Mouse (Mus musculus) hindbrain, embryonic 16.5 days (tissue): ENCODE measurements around the gene Rnf223. TPM values are rescaled to one million over a fixed set of nuclear protein-coding genes. Genes with fewer than 3 reads are reported as not detected.
"Not testable (repeated sequence)": the region's sequence is repeated elsewhere in the genome, so short reads cannot be mapped to it uniquely, and the experiment has no call there.

Experiments used
- ATAC-seq: fragments of 200-750 bp; cut with Nextera tagmentation; 2 replicates; pipeline ENCODE4 v1.8.0; 2017; ENCODE audit warnings: moderate TSS enrichment, moderate library complexity
- H3K27ac ChIP-seq: fragments of 300-500 bp; sonication (generic); 2 replicates; pipeline ENCODE4 v1.5.1; 2014; ENCODE audit warnings: low read depth, mild to moderate bottlenecking, control low read depth, low read length, moderate library complexity
- H3K27me3 ChIP-seq: fragments of 300-500 bp; sonication (generic); replicated peaks from 2 replicates; pipeline ENCODE4 v1.6.1; 2014; ENCODE audit warnings: low read length; ENCODE audit not compliant: control insufficient read depth, insufficient read depth
- H3K36me3 ChIP-seq: fragments of 300-500 bp; sonication (generic); 2 replicates; pipeline ENCODE4 v1.6.1; 2014; ENCODE audit warnings: mild to moderate bottlenecking, low read length, moderate library complexity, mixed read lengths; ENCODE audit not compliant: control insufficient read depth, insufficient read depth
- H3K4me1 ChIP-seq: fragments of 300-500 bp; sonication (generic); 2 replicates; pipeline ENCODE4 v1.6.1; 2014; ENCODE audit warnings: low read depth, low read length; ENCODE audit not compliant: control insufficient read depth, insufficient read depth
- H3K4me2 ChIP-seq: fragments of 300-500 bp; sonication (generic); 2 replicates; pipeline ENCODE4 v1.6.1; 2014; ENCODE audit warnings: mild to moderate bottlenecking, low read length, control low read depth, moderate library complexity
- H3K4me3 ChIP-seq: fragments of 300-500 bp; sonication (generic); 2 replicates; pipeline ENCODE4 v1.5.1; 2014; ENCODE audit warnings: mild to moderate bottlenecking, low read length, control low read depth, moderate library complexity
- H3K9ac ChIP-seq: fragments of 300-500 bp; sonication (generic); 2 replicates; pipeline ENCODE4 v1.6.1; 2014; ENCODE audit warnings: low read depth, mild to moderate bottlenecking, control low read depth, low read length, moderate library complexity
- H3K9me3 ChIP-seq: fragments of 300-500 bp; sonication (generic); 2 replicates; pipeline ENCODE4 v1.6.1; 2014; ENCODE audit warnings: mild to moderate bottlenecking, low read length, moderate library complexity; ENCODE audit not compliant: control insufficient read depth
- WGBS: fragments of 180-500 bp; shearing (Covaris S2); extraction: QIAGEN DNeasy Blood & Tissue Kit; methylation state at CpG from one replicate; pipeline ENCODE4 v1.1.7; 2014; 5-methylcytosine and 5-hydroxymethylcytosine counted together
- polyA plus RNA-seq: library from polyadenylated mRNA; unstranded; fragments of >200 nt; fragmentation: Nextera tagmentation; extraction: Ambion mirVana; gene quantifications from 2 replicates; pipeline ENCODE4 v1.2.1, GENCODE M21; 2015

Gene Rnf223
- polyA plus RNA-seq, 1 experiment from 2014 or later, result 0.40 TPM

GRCm38 (mm10) chr4:156150887-156151286 is 20.6 kb downstream of the Rnf223 start:
- not testable (repeated sequence) for ATAC-seq, H3K36me3 ChIP-seq, H3K9ac ChIP-seq, H3K9me3 ChIP-seq, H3K4me2 ChIP-seq, H3K27me3 ChIP-seq, H3K4me1 ChIP-seq, H3K4me3 ChIP-seq, H3K27ac ChIP-seq
- WGBS, result 91% methylated on average over 10 of the region's 10 CpGs

GRCm38 (mm10) chr4:156154771-156155170 is 24.5 kb downstream of the Rnf223 start:
- ATAC-seq, result no peak
- H3K9ac ChIP-seq, result no peak overlapping the region
- H3K4me2 ChIP-seq, result no peak overlapping the region
- 95% methylated on average over 3 of the region's 3 CpGs for WGBS
- H3K4me1 ChIP-seq, result no peaks in the 10 kb centered on the region
- H3K9me3 ChIP-seq, result peaks cover 11% of the 10 kb centered on the region
- H3K36me3 ChIP-seq, result no peaks in the 10 kb centered on the region
- no peak overlapping the region for H3K27ac ChIP-seq
- no peak overlapping the region for H3K4me3 ChIP-seq
- H3K27me3 ChIP-seq, result no peaks in the 10 kb centered on the region

GRCm38 (mm10) chr4:156166477-156166876 is 36.2 kb downstream of the Rnf223 start:
- 97% methylated on average over 9 of the region's 9 CpGs for WGBS
- Histone ChIP-seq H3K36me3 (peaks cover 74% of the 10 kb centered on the region), H3K9me3 (no peaks in the 10 kb centered on the region), H3K4me2 (no peak overlapping the region), H3K4me1 (no peaks in the 10 kb centered on the region), H3K27me3 (no peaks in the 10 kb centered on the region), H3K9ac (no peak overlapping the region), H3K4me3 (no peak overlapping the region), H3K27ac (no peak overlapping the region)
- no peak for ATAC-seq

- Histone ChIP-seq H3K27me3 (no peaks in the 10 kb centered on the region), H3K4me3 (no peak overlapping the region), H3K36me3 (peaks cover 85% of the 10 kb centered on the region), H3K9ac (no peak overlapping the region), H3K27ac (no peak overlapping the region), H3K9me3 (no peaks in the 10 kb centered on the region), H3K4me2 (no peak overlapping the region), H3K4me1 (no peaks in the 10 kb centered on the region)
- WGBS, result 96% methylated on average over 8 of the region's 8 CpGs
- no peak for ATAC-seq
Measured at GRCm38 (mm10) chr4:156168611-156169010, 38.3 kb downstream of the Rnf223 start.

- 0 out of 2 replicates have a peak, but pooled peaks have one; percentile 15 for ATAC-seq
Measured at GRCm38 (mm10) chr4:156169129-156169528, 38.8 kb downstream of the Rnf223 start.

GRCm38 (mm10) chr4:156171828-156172227 is 41.5 kb downstream of the Rnf223 start:
- H3K4me1 ChIP-seq, result no peaks in the 10 kb centered on the region
- H3K4me2 ChIP-seq, result no peak overlapping the region
- no peak overlapping the region for H3K4me3 ChIP-seq
- no peaks in the 10 kb centered on the region for H3K9me3 ChIP-seq
- no peak overlapping the region for H3K9ac ChIP-seq
- H3K27ac ChIP-seq, result no peak overlapping the region
- peaks cover 94% of the 10 kb centered on the region for H3K36me3 ChIP-seq
- WGBS, result 95% methylated on average over 11 of the region's 11 CpGs
- H3K27me3 ChIP-seq, result no peaks in the 10 kb centered on the region
- no peak for ATAC-seq

More at GRCm38 (mm10) chr4:156169129-156169528, 38.8 kb downstream of the Rnf223 start:
- H3K27me3 ChIP-seq, result no peaks in the 10 kb centered on the region
- H3K4me3 ChIP-seq, result no peak overlapping the region
- H3K4me1 ChIP-seq, result no peaks in the 10 kb centered on the region
- no peaks in the 10 kb centered on the region for H3K9me3 ChIP-seq
- 97% methylated on average over 10 of the region's 10 CpGs for WGBS
- no peak overlapping the region for H3K9ac ChIP-seq
- H3K4me2 ChIP-seq, result no peak overlapping the region
- peaks cover 87% of the 10 kb centered on the region for H3K36me3 ChIP-seq
- H3K27ac ChIP-seq, result no peak overlapping the region

GRCm38 (mm10) chr4:156177630-156178029 is 47.3 kb downstream of the Rnf223 start:
- Histone ChIP-seq H3K27me3 (no peaks in the 10 kb centered on the region), H3K9ac (no peak overlapping the region), H3K4me1 (peaks cover 15% of the 10 kb centered on the region), H3K4me3 (no peak overlapping the region), H3K4me2 (no peak overlapping the region), H3K36me3 (peaks cover 65% of the 10 kb centered on the region), H3K27ac (no peak overlapping the region), H3K9me3 (no peaks in the 10 kb centered on the region)
- ATAC-seq, result no peak
- WGBS, result 92% methylated on average over 9 of the region's 9 CpGs

Other genes starting within 250 kb of the Rnf223 start
- 66.6 and 66.7 TPM in 2 replicates for gene Pusl1, start 238.7 kb upstream of the Rnf223 start, polyA plus RNA-seq
- 62.3 and 74.5 TPM in 2 replicates for gene Acap3, start 238.7 kb upstream of the Rnf223 start, polyA plus RNA-seq
- gene Ube2j2, start 186.7 kb upstream of the Rnf223 start, polyA plus RNA-seq, result 97.6 and 98.8 TPM in 2 replicates
- 13.9 and 16.4 TPM in 2 replicates for gene C1qtnf12, start 168.2 kb upstream of the Rnf223 start, polyA plus RNA-seq
- 35.5 and 35.7 TPM in 2 replicates for gene B3galt6, start 137.9 kb upstream of the Rnf223 start, polyA plus RNA-seq
- 120 and 124 TPM in 2 replicates for gene Sdf4, start 137.6 kb upstream of the Rnf223 start, polyA plus RNA-seq
- 0.64 TPM in 1 of 2 replicates, not detected in the other for gene Tnfrsf4, start 116.7 kb upstream of the Rnf223 start, polyA plus RNA-seq
- 1.7 and 1.8 TPM in 2 replicates for gene Tnfrsf18, start 104.3 kb upstream of the Rnf223 start, polyA plus RNA-seq
- not detected in 2 replicates for gene Ttll10, start 71.1 kb upstream of the Rnf223 start, polyA plus RNA-seq
- gene 9430015G10Rik, start 20.5 kb upstream of the Rnf223 start, polyA plus RNA-seq, result 28.0 and 31.3 TPM in 2 replicates
- gene Agrn, start 67.0 kb downstream of the Rnf223 start, polyA plus RNA-seq, result 94.4 and 118 TPM in 2 replicates
- gene Isg15, start 70.3 kb downstream of the Rnf223 start, polyA plus RNA-seq, result 1.4 and 1.8 TPM in 2 replicates
- gene AW011738, start 72.8 kb downstream of the Rnf223 start, polyA plus RNA-seq, result 3.7 and 5.3 TPM in 2 replicates
- 2.2 and 2.4 TPM in 2 replicates for gene Perm1, start 85.4 kb downstream of the Rnf223 start, polyA plus RNA-seq
- gene Plekhn1, start 104.3 kb downstream of the Rnf223 start, polyA plus RNA-seq, result 26.2 and 29.2 TPM in 2 replicates
- gene Noc2l, start 105.5 kb downstream of the Rnf223 start, polyA plus RNA-seq, result 43.2 and 48.7 TPM in 2 replicates
- gene Samd11, start 125.1 kb downstream of the Rnf223 start, polyA plus RNA-seq, result 1.9 and 2.0 TPM in 2 replicates
- not detected in 2 replicates for gene Vmn2r-ps159, start 200.6 kb downstream of the Rnf223 start, polyA plus RNA-seq